ENCODE assay signal across 8 mouse cellular contexts in genomic region chr8:70506328-70507026, GRCm38 (mm10). TPM values are rescaled to one million over a fixed set of nuclear protein-coding genes. Genes with fewer than 3 reads are reported as not detected.
DNase-seq lines count a peak whose midpoint lies in the region; ATAC-seq lines count a peak whose summit lies in the region.

Gene Rex1bd (minus strand): TSS chr8:70506752.

- H3K79me2 ChIP-seq in macrophage (ENCODE audit: inconsistent target), result peaks cover 33% of the 10 kb centered on the region

- peaks cover 15% of the 10 kb centered on the region for H3K36me3 ChIP-seq in hindbrain, embryonic 15.5 days
- H3K36me3 ChIP-seq in macrophage (ENCODE audit: inconsistent target), result peaks cover 7% of the 10 kb centered on the region; the same call in 1 of the 2 replicates

- 3% methylated on average over 40 of the region's 40 CpGs for WGBS in hindbrain, embryonic 15.5 days
- WGBS in macrophage (ENCODE audit: missing documents), result 9% methylated on average over 27 of the region's 40 CpGs

- peak; percentile 99 for DNase-seq in R1 (ENCODE audit: low read depth, low spot score)
- DNase-seq in cerebellum, postnatal 25 days, result peak; percentile 97
- DNase-seq in frontal cortex, postnatal 36 days (ENCODE audit: low spot score in 2 of 2), result peak; percentile 92 to 93
- DNase-seq in left cerebral cortex, adult 18-20 months (ENCODE audit: low spot score in 2 of 2), result peak; percentile 93
- DNase-seq in right cerebral cortex, adult 18-20 months, result peak; percentile 93
- peak; percentile 77 for DNase-seq in urinary bladder, postnatal 10 days (ENCODE audit: low spot score)

- peak within 1 kb of the TSS; percentile 84 for H3K9ac ChIP-seq in hindbrain, embryonic 15.5 days

- peaks cover 65% of the 10 kb centered on the region for H3K4me1 ChIP-seq in hindbrain, embryonic 15.5 days (replicated peaks)

- H3K27me3 ChIP-seq in hindbrain, embryonic 15.5 days, result peaks cover 23% of the 10 kb centered on the region

- peak; percentile 86 for ATAC-seq in hindbrain, embryonic 15.5 days (ENCODE audit: low FRiP score, low read depth)

- peak within 1 kb of the TSS; percentile 80 for H3K4me2 ChIP-seq in hindbrain, embryonic 15.5 days

- peak within 1 kb of the TSS; percentile 95 for H3K27ac ChIP-seq in hindbrain, embryonic 15.5 days (replicated peaks)
- H3K27ac ChIP-seq in macrophage, result peak within 1 kb of the TSS; percentile 29

- H3K9me3 ChIP-seq in hindbrain, embryonic 15.5 days, result no peaks in the 10 kb centered on the region

- H3K4me3 ChIP-seq in hindbrain, embryonic 15.5 days, result peak within 1 kb of the TSS; percentile 70
- peak within 1 kb of the TSS; percentile 63 for H3K4me3 ChIP-seq in macrophage (ENCODE audit: inconsistent target)

RNA-seq across cellular contexts. Expression of gene Rex1bd, which starts in this region (rescaled TPM):
- polyA plus RNA-seq in hindbrain, embryonic 15.5 days (2015; fragmentation: Nextera tagmentation; extraction: Ambion mirVana), result 161 and 177 TPM in 2 replicates
- total RNA-seq in left cerebral cortex, adult 18-20 months (2021), result 100 to 1,000 TPM; 118 to 122 TPM
- total RNA-seq in macrophage (2018; cell fraction: chromatin; rRNA removed), result 10 to 100 TPM in 18 of 26 experiments, 1 to 10 TPM in 8; 4.0 to 44.4 (median 19.7) TPM
- 100 to 1,000 TPM in 7 of 26 experiments, 10 to 100 TPM in 19; 62.5 to 111 (median 90.4) TPM for total RNA-seq in macrophage (2018; cell fraction: cytosol; rRNA removed)
- 10 to 100 TPM in 25 of 26 experiments, 1 to 10 TPM in 1; 7.9 to 67.7 (median 32.9) TPM for total RNA-seq in macrophage (2018; cell fraction: nucleus; rRNA removed)
- 37.3 to 87.0 TPM (median 75.4 TPM) in 3 replicates for polyA plus RNA-seq in macrophage (2018)

Comparison
In these comparisons a context has a peak if more than half of its experiments do, and no peak if none do; other contexts are left out.
1. Peak in every context shown above with its lines: DNase-seq, ATAC-seq, H3K4me3 ChIP-seq and H3K27ac ChIP-seq.